Mouse (Mus musculus): Measurements from ENCODE around the gene Hoxd11. TPM values are rescaled to one million over a fixed set of nuclear protein-coding genes. Genes with fewer than 3 reads are reported as not detected.

Gene Hoxd11
- polyA plus RNA-seq, 1 experiment = not detected

DNA sequence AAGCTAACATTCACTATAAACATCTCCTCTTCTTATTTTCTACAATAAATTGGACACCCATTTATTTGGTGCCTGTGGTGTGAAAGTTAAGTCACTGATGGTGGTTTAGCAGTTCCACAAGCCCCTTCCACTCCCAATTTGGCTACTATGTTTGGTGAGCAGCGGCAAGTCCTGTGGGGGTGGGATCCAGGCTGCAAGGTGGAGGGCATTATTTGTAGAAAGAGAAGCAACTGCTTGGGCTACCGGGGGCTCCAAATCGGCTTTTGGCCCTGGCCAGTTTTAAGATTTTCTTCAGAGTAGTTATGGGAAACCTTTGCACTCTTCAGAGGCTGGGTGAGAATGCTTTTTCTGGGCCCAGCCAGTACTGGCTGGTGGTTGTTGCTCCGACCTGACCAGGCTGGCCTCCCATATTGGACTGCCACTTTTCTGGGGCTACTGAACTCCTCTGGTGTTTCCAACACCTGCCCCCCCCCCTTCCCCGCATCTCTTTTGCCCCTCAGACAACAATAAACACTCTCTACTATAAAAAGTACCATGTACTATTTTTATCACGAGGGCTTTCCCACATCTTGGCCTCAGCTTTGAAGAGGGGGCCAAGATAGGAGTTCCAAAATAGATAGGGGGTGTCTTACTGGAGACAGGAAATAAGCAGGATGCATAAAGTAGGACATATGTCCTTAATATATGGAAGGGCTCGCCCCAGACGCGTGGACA, 52.6 kb downstream of the Hoxd11 start:
- Histone ChIP-seq H3K36me3 (ENCODE audit: control insufficient read depth, insufficient read depth, low read length) (no peaks in the 10 kb centered on the region), H3K27me3 (ENCODE audit: control insufficient read depth, insufficient read depth, low read length) (peaks cover 8% of the 10 kb centered on the region), H3K27ac (ENCODE audit: control insufficient read depth, insufficient read depth, low read depth, low read length) (no peak overlapping the region), H3K4me3 (ENCODE audit: control insufficient read depth, low read depth, low read length) (no peak overlapping the region), H3K4me1 (ENCODE audit: control insufficient read depth, insufficient read depth, low read length) (no peaks in the 10 kb centered on the region; the same call in 1 of the 2 replicates)
- TF ChIP-seq POLR2A (IDR thresholded peaks at IDR 0.05; ENCODE audit: control insufficient read depth, low read depth, low read length) (no peak), CTCF (IDR thresholded peaks at IDR 0.05; ENCODE audit: control insufficient read depth, insufficient read depth, insufficient replicate concordance, low read depth, low read length) (no peak)

DNA sequence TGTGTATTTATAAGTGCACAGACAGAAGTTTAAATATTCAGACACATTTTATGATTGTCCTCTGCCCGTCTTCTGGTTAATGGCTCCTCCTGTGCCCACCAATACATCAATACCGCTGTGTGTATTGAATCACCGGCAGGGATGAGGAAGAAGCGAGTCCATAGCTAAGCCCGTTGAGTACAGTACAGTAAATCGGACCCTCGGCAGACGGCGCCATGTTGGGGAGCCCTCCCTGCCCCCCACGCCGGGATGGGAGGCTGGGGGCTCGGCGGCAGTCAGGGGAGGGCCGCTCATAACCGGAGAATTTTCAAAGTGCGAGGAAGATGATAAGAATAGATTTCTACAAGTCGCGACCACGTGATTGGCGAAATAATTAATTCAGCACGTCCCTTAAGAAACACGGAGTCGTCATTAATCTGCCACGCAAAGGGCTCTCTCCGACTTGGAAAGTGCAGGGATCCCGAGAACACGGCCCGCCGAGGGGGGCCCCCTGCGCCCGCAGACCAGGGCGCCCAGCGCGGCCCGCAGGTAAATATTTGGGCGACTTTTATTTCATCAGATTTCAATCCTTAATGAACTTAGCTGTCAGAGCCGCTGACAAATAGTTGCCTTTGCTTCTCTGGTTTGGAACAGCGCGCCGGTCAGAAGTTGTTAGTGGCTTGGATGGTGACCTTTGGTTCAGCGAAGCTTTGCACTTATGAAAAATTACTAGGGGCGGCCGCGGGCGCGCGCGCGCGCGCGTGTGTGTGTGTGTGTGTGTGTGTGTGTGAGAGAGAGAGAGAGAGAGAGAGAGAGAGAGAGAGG, 53.4 kb downstream of the Hoxd11 start:
- no peak for TF ChIP-seq CTCF (IDR thresholded peaks at IDR 0.05; ENCODE audit: control insufficient read depth, insufficient read depth, insufficient replicate concordance, low read depth, low read length)
- no peak for TF ChIP-seq POLR2A (IDR thresholded peaks at IDR 0.05; ENCODE audit: control insufficient read depth, low read depth, low read length)
- no peaks in the 10 kb centered on the region; the same call in 1 of the 2 replicates for H3K4me1 ChIP-seq (ENCODE audit: control insufficient read depth, insufficient read depth, low read length)

GRCm38 (mm10) chr2:74733317-74733661, 53.9 kb downstream of the Hoxd11 start:
- Histone ChIP-seq H3K4me1 (ENCODE audit: control insufficient read depth, insufficient read depth, low read length) (no peaks in the 10 kb centered on the region; the same call in 1 of the 2 replicates), H3K27me3 (ENCODE audit: control insufficient read depth, insufficient read depth, low read length) (peaks cover 8% of the 10 kb centered on the region), H3K27ac (ENCODE audit: control insufficient read depth, insufficient read depth, low read depth, low read length) (no peak overlapping the region), H3K4me3 (ENCODE audit: control insufficient read depth, low read depth, low read length) (no peak overlapping the region), H3K36me3 (ENCODE audit: control insufficient read depth, insufficient read depth, low read length) (no peaks in the 10 kb centered on the region)
- TF ChIP-seq POLR2A (IDR thresholded peaks at IDR 0.05; ENCODE audit: control insufficient read depth, low read depth, low read length) (no peak), CTCF (IDR thresholded peaks at IDR 0.05; ENCODE audit: control insufficient read depth, insufficient read depth, insufficient replicate concordance, low read depth, low read length) (no peak)

More for the DNA sequence above, 53.4 kb downstream of the Hoxd11 start:
- peaks cover 8% of the 10 kb centered on the region for H3K27me3 ChIP-seq (ENCODE audit: control insufficient read depth, insufficient read depth, low read length)
- H3K27ac ChIP-seq (ENCODE audit: control insufficient read depth, insufficient read depth, low read depth, low read length) = no peak overlapping the region
- H3K4me3 ChIP-seq (ENCODE audit: control insufficient read depth, low read depth, low read length) = no peak overlapping the region
- H3K36me3 ChIP-seq (ENCODE audit: control insufficient read depth, insufficient read depth, low read length) = no peaks in the 10 kb centered on the region

GRCm38 (mm10) chr2:74733765-74734164, 54.4 kb downstream of the Hoxd11 start:
- H3K36me3 ChIP-seq (ENCODE audit: control insufficient read depth, insufficient read depth, low read length) = no peaks in the 10 kb centered on the region
- no peak overlapping the region for H3K27ac ChIP-seq (ENCODE audit: control insufficient read depth, insufficient read depth, low read depth, low read length)
- H3K4me1 ChIP-seq (ENCODE audit: control insufficient read depth, insufficient read depth, low read length) = no peaks in the 10 kb centered on the region; the same call in 1 of the 2 replicates
- H3K27me3 ChIP-seq (ENCODE audit: control insufficient read depth, insufficient read depth, low read length) = peaks cover 8% of the 10 kb centered on the region
- no peak for TF ChIP-seq CTCF (IDR thresholded peaks at IDR 0.05; ENCODE audit: control insufficient read depth, insufficient read depth, insufficient replicate concordance, low read depth, low read length)
- no peak for TF ChIP-seq POLR2A (IDR thresholded peaks at IDR 0.05; ENCODE audit: control insufficient read depth, low read depth, low read length)
- H3K4me3 ChIP-seq (ENCODE audit: control insufficient read depth, low read depth, low read length) = no peak overlapping the region

DNA sequence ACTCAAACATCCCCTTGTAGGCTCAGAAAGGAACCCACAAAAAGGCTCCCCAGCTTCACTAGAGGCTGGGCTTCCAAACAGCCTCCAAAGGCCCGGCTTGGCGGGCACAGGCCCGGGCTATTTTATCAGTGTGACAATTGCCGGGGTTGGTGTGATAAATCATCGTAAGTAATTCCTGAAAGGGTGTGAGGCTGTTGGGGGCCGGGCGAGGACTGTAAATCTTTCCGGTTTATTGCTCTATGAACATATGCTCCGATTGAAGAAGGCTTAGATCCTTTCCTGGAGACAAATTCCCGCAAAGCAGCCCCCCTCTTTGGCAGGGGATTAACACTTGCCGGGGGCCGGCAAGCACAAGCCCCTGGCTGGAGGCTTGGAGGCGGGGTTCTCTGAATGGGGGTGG, 55.1 kb downstream of the Hoxd11 start:
- H3K4me1 ChIP-seq (ENCODE audit: control insufficient read depth, insufficient read depth, low read length) = no peaks in the 10 kb centered on the region; the same call in 1 of the 2 replicates
- H3K27me3 ChIP-seq (ENCODE audit: control insufficient read depth, insufficient read depth, low read length) = peaks cover 9% of the 10 kb centered on the region
- H3K4me3 ChIP-seq (ENCODE audit: control insufficient read depth, low read depth, low read length) = no peak overlapping the region
- H3K27ac ChIP-seq (ENCODE audit: control insufficient read depth, insufficient read depth, low read depth, low read length) = no peak overlapping the region
- H3K36me3 ChIP-seq (ENCODE audit: control insufficient read depth, insufficient read depth, low read length) = no peaks in the 10 kb centered on the region
- TF ChIP-seq POLR2A (IDR thresholded peaks at IDR 0.05; ENCODE audit: control insufficient read depth, low read depth, low read length) = no peak
- no peak for TF ChIP-seq CTCF (IDR thresholded peaks at IDR 0.05; ENCODE audit: control insufficient read depth, insufficient read depth, insufficient replicate concordance, low read depth, low read length)

DNA sequence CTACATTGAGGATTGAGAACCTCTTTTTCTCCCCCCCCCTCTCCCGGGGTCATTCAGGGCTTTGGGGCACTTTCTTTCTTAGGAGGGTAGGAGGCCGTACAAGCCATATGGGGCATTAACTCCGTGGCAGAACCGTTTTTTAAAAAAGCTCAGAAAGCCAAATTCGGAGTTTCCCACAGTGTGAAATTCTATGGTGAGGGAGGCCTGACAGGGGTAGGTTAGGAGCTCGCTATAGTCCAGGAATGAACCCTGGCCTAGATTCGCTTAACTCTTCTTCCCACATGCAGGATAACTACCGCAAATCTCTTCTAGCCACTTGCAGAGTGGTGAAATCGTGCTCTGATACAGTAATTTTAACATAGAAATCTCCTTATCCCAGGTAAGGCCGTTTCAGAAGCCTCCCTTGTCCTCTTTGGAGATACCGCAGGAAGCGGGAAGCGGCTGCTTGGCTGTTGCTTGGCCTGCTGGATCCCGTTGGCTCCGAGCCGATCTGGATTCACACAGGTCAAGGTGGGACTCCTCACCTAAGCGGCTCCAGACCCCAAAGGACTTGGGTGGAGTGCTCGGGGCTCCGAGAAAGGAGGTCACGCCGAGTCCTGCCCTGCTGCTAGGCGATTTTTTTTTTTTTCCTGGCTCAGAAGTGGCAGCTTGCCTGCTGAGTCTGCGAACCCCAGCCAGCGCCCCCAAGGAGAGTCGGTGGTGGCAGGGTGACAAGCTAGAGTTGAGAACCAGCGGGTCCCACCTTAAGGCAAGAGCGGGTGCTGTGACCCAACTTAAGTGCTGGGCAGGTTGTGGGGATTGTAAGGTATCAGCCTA, 55.8 kb downstream of the Hoxd11 start:
- Histone ChIP-seq H3K4me1 (ENCODE audit: control insufficient read depth, insufficient read depth, low read length) (peaks cover 1% of the 10 kb centered on the region; the same call in 1 of the 2 replicates), H3K27ac (ENCODE audit: control insufficient read depth, insufficient read depth, low read depth, low read length) (no peak overlapping the region), H3K27me3 (ENCODE audit: control insufficient read depth, insufficient read depth, low read length) (peaks cover 9% of the 10 kb centered on the region), H3K4me3 (ENCODE audit: control insufficient read depth, low read depth, low read length) (no peak overlapping the region), H3K36me3 (ENCODE audit: control insufficient read depth, insufficient read depth, low read length) (no peaks in the 10 kb centered on the region)
- no peak for TF ChIP-seq CTCF (IDR thresholded peaks at IDR 0.05; ENCODE audit: control insufficient read depth, insufficient read depth, insufficient replicate concordance, low read depth, low read length)
- no peak for TF ChIP-seq POLR2A (IDR thresholded peaks at IDR 0.05; ENCODE audit: control insufficient read depth, low read depth, low read length)
